Mouse (Mus musculus) adrenal gland, postnatal 36 days (tissue): ENCODE data around the gene Prkab1. TPM values are rescaled to one million over a fixed set of nuclear protein-coding genes. Genes with fewer than 3 reads are reported as not detected.
A peak's percentile ranks its signal among the peaks of the same experiment; 100 is the strongest.

Experiments
- DNase-seq, 2 experiments: peaks; one replicate each; pipeline ENCODE4 v3.0.0; 2021; ENCODE audit warnings: mixed read lengths in 1 of 2
- total RNA-seq, 2 experiments: library from RNA; stranded (reverse); gene quantifications; 2 replicates each; pipeline ENCODE4 v1.2.3; 2021

Gene Prkab1
- total RNA-seq, 2 experiments from 2014 or later = 59.9 to 114 TPM

- no peak for DNase-seq
These were observed 5.5 kb downstream of the Prkab1 start for GRCm38 (mm10) chr5:116018784-116019183.

GRCm38 (mm10) chr5:116018196-116018595, 6.1 kb downstream of the Prkab1 start:
- no peak for DNase-seq

DNA sequence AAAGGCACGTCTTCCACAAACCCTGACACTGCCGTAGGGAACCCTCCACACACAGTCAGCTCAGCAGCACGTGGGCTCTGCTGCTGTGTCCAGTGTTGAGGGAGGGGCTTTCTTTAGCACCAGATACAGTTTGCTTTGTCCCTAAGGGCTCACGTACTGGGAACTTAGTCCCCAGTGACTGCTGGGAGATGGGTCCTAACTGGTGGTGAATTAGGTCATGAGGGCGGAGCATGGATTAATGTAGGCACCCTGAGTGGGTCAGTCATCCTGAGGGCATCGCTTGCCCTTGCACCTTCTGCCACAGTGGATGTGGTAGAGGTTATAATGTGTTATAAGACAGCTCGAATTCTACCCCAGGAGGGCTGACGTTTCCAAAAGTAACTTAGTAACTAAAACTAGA, 6.9 kb downstream of the Prkab1 start:
- no peak for DNase-seq

- no peak for DNase-seq
These were observed 7.8 kb downstream of the Prkab1 start for GRCm38 (mm10) chr5:116016542-116016941.

DNA sequence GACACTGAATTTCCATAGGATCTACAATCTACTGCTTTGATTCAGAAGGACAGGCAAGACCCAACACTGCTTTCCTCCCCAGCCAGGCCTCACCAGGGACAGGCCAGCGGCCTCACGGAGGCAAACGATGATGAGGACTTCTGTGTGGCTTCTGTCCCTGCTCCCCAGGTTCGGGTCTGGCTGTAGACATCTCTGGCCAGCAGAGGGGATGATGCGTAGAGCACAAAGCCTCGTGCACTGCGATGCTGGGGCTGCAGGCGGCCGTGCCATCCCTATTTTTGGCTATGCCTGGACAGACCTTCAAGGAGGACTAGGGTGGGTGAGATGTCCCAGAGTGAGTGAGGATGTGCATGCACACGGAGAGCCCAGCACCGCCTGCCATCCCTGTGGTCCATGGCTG, 10.1 kb downstream of the Prkab1 start:
- no peak for DNase-seq

- no peak for DNase-seq
These were observed 10.5 kb downstream of the Prkab1 start for GRCm38 (mm10) chr5:116013821-116014220.

DNA sequence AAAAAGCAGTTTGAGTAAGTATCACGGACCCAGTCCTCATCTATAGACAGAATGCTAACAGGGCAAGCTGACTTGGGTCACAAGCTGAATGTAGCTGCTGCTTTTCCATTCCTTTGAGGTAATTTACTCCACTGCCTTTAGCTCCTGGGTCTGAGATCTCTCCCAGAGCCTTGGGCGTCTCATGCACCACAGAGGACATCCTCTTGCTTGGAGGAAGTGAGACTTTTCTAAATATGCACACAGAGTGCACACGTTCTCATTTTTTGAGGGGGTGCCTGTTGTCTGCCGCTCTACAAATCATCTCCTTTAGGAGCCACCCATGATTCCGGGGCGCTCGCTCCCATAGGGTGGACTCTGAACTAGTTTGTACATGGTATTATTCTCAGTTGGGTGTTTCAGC, 11.8 kb downstream of the Prkab1 start:
- no peak for DNase-seq

DNA sequence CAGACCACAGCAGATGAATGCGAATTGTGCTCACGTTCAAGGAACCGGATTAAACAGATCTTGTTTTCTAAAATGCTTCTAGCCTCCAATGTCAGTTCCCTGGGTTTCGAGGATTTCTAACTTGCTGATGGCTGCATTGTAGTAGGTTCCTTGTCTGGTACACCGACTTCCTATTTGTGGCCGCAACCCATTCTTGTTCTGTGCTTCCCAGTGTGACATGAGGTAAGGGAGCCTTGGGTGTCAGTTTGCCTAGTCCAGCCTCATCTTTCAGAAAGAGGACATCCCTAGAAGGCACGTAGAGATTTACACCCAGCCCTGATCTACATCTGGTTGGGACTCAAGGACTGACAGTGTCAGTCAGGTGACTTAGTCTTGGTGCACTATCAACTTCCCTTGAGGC, 12.6 kb downstream of the Prkab1 start:
- no peak for DNase-seq

DNA sequence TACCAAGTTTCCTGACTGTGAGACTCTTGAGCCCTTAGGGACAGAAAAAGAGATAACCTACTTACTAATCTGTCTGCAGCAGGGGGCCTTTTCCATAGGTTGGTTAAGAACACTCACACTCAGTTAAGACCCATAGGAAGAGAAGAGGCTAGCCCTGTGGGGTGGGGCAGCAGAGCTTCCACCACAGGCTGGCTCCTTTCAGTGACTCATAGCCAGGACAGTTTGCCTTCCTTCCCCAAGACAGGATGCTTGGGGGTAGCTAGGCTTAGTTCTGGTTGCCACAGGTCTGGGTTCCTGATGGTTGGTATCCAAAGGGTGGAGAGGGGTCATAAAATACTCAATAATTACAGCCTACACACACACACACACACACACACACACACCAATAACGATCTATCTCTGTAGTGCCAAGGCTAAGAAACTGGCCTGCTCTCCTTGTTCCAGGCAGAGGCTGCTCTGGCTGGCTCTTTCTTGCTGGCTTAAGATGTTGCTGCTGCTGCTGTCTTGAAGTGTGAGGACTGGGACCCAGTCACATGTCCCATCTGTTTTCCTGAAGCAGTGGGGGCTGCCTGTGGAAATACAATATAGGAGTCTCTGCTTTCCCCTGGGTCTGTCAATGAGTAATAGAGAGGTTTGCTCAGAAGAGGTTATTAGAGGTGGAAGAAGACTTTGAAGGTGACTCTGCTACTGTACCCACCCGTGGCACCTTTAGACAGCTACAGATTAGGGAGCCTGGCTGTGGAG, 14.3 kb downstream of the Prkab1 start:
- DNase-seq = no peak

DNA sequence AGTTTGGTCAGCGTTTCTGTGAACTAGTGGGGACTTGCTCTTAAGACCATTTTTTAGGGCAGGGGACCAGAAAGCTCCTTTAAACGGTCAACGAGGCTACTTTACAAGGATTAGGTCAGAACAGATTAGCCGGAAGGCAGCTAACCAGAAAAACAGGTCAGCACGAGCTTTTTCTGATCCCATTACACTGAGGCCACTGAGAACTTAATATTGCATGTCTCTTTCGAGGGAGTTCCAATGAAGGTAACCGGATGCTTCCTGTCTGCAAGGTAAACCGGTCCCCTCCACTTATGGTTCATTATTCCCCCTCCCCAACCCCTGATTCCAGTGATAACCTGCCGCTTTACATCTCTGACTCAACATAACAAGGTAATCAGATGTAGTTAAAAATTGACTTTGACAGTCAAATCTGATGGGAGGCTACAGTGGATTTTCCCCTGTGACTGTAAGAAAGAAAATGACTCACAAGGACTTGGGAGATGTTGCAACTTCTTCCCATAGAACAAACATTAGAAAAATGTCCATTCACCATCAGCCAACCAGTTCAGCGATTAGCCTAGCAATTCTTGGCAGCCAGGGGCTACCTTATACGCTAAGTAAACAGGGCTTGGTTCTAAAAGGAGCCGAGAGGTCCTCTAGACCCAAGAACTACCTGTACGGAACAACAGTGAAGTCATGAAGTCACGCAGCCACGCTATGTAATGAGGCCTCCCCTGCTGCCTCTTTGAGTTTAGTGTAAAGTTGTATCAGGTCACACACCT, 15.0 kb downstream of the Prkab1 start:
- DNase-seq = no peak

GRCm38 (mm10) chr5:116007723-116008122, 16.6 kb downstream of the Prkab1 start:
- no peak for DNase-seq

- peak; percentile 42 to 66 for DNase-seq
These were observed 17.8 kb downstream of the Prkab1 start for GRCm38 (mm10) chr5:116006324-116007099.

GRCm38 (mm10) chr5:116004271-116004670, 20.0 kb downstream of the Prkab1 start:
- DNase-seq = no peak

- DNase-seq = peak; percentile 36 to 48
These were observed 20.5 kb downstream of the Prkab1 start for GRCm38 (mm10) chr5:116003825-116004224.

- peak; percentile 61 to 74 for DNase-seq
These were observed 21.2 kb downstream of the Prkab1 start for GRCm38 (mm10) chr5:116003154-116003553.

- peak; percentile 45 to 54 for DNase-seq
These were observed 26.9 kb downstream of the Prkab1 start for GRCm38 (mm10) chr5:115997376-115997775.

- no peak for DNase-seq
These were observed 30.2 kb downstream of the Prkab1 start for GRCm38 (mm10) chr5:115994101-115994500.

DNA sequence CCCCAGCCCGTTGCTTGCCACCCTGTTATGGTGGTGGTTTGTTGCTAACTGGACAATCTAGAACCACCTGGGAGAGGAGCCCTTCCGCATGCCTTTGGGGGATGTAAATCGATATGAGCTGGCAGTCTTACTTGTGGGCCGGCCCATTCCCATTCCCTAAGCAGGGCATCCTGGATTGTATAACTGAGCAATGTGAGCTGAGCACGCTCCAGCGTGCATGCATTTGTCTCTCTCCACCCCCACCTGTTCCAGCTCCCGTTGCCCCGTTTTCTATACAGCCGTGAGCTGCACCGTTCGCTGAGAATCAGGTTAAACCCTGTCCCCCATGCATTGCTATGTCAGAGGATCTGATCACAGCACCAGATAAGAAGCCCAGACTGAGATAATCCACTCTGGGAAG, 32.6 kb downstream of the Prkab1 start:
- DNase-seq = no peak

GRCm38 (mm10) chr5:115987284-115987683, 37.0 kb downstream of the Prkab1 start:
- DNase-seq = no peak

DNA sequence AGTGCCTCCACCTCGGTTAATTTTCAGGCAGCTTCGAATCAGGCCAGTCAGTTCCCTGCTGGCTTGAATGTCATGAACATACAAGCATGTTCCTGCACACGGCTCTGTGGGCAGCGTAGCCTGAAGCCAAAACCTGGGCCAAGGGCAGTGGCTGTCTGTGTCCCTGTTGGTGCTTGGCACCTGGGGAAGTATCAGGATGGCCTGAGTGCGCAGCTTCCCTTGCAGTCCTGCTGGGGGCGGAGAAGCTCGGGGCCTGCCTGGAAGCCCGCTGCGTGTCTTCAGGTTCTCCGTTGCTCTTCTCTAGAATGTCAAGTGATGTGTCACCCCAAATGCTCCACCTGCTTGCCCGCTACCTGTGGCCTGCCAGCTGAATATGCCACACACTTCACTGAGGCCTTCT, 39.2 kb downstream of the Prkab1 start:
- no peak for DNase-seq

GRCm38 (mm10) chr5:115984392-115984791, 39.9 kb downstream of the Prkab1 start:
- no peak for DNase-seq

DNA sequence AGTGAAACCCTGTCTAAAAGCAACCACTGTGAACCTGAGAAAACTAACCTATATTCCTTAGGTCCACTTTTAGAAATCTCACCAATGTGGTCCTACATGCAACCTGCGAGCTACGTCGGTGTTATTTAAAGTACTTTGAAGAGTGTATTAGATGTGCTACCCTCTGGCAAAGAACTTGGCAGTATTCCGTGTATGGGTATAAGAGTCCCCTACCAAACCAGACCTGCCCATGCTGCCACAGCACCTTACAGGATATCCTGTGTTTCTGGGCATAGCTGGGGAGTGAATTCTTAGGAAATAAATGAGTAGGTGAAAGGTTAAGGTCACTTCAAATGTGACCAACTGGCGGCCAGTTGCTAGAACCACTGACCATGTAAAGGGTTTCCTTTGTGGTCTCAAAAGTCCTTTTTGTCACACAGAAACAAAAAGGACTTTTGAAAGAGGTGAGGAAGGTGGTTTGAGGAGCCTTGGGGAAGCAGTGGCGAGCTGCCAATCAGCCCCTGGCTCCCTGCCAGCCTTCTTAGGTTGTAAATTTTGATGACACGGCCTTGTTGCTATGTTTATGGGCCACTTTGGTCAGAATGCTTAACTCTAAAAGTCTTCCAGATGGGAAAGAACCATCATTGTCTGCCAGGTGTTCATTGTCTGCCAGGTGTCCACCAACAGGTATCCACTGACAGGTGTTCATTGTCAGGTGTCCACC, 41.5 kb downstream of the Prkab1 start:
- DNase-seq = peak; percentile 85 to 88
